Mouse (Mus musculus) kidney, postnatal 4 days (tissue): ENCODE data around the gene Ctnnd2.

ENCODE experiments used
- DNase-seq, 2 experiments: peaks; one replicate each; pipeline ENCODE4 v3.0.0; 2021; ENCODE audit warnings: mixed read lengths in 2 of 2

The Ctnnd2 gene

DNA sequence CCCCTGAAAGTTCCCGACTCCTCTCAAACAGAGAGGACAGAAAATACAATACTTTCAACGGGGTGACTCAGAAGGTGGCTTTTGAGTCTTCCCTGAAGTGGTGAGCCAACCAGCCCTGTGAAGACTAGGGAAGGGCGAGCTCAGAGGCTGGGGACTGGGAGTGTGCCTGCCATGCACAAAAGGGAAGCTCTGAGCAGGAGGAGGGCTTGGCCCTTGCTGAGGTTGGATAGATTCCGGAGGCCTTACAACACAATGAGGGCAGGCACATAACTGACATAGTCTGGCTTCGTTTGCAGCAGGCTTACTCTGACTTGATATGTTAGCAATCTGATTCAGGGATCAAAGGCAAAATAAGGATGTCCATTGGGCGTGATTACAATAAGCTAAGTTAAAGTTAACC, 477.6 kb downstream of the Ctnnd2 start:
- DNase-seq = no peak

DNA sequence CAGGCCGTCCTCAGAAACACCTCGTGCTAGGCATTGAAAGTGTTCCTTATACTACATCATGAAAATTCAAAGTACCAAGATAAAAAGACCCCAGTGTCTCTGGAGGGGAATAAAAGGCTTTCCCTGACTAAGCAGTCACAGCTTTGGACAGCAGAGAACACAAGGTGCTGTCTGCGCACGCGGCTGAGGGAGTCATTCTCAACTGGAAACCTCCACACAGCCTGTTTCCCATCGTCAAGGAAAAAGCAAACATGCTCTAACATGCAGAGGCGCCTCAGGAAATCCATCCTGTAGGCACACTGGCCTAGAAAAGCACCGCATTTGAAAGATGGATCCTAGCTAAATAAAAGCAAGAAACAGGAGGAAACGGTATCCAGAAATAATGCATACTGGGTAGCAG, 483.0 kb downstream of the Ctnnd2 start:
- no peak for DNase-seq

GRCm38 (mm10) chr15:30657588-30657987, 485.2 kb downstream of the Ctnnd2 start:
- DNase-seq = no peak

GRCm38 (mm10) chr15:30660539-30661149, 488.3 kb downstream of the Ctnnd2 start:
- no peak for DNase-seq

DNA sequence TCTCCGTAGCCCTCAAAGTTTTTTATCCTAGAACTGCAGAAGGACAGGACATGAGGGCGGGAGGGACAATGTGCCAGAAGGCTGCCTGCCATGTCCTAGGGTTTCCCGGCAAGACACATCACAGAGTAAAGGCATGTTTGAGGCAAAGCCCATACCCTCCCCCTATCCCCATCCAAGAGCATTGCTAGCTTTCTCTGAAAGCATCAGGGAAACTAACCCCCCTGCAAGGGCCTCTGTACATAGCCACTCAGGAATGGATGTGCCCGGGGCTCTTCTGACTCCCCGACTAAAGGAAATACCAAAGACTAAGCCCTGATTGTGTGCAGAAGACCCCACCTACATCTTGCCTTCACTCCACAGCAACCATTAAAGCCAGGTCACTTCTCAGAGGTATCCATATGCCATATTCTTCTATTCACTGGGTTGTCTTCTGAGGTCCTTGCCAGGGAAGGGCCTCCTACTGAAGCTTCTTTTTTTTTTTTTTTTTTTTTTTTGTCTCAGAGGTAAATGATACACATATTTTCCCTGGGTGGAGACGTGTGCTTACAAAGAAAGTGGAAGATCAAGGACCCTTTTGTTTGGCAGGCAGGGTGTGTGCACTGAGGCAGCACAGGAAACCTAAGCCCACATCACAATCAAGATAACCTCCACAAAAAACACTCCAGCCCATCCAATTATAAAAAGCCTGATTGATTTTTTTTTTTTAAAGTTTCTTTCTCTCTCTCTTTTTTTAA, 489.5 kb downstream of the Ctnnd2 start:
- no peak for DNase-seq

DNA sequence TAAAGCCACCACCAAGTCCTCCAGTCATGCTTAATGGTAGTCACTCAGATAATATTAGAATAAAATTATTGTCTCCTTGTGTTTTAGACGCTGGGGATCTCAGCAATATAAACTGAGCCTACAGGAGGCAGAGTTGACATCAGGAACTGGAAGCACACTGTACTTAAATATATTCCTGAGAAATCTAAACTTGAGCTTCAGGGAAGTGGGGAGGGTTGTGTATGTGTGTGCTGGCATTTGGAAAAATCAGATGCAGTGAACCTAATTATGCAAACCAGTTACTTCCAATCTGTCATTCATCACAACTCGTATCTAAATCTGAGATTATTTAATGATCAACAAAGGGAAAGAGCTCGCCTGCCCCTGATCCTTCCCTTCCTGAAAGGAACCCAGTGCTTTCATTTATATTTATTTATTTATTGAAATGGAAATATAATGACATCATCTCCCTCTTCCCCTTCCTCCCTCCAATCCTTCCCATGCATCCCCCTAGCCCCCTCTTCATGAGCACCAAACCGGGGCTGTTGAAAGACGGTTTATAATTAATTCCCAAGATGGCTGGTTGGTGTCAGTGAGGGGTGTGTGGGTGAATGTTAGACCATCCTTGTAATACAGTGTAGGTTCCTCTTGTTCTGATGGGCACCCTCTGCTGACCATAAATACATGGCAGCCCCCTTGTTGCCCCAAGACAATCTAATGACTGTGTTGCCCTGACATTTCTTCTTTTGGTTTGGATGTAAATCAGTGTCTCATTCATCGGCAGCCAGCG, 495.6 kb downstream of the Ctnnd2 start:
- no peak for DNase-seq

- no peak for DNase-seq
These were observed 509.5 kb downstream of the Ctnnd2 start for GRCm38 (mm10) chr15:30681939-30682338.

GRCm38 (mm10) chr15:30682360-30683119, 510.1 kb downstream of the Ctnnd2 start:
- no peak for DNase-seq

GRCm38 (mm10) chr15:30686206-30687101, 514.1 kb downstream of the Ctnnd2 start:
- DNase-seq = no peak

GRCm38 (mm10) chr15:30693754-30694205, 521.4 kb downstream of the Ctnnd2 start:
- no peak for DNase-seq

- no peak for DNase-seq
These were observed 521.9 kb downstream of the Ctnnd2 start for GRCm38 (mm10) chr15:30694286-30694685.

GRCm38 (mm10) chr15:30695859-30696258, 523.5 kb downstream of the Ctnnd2 start:
- no peak for DNase-seq

DNA sequence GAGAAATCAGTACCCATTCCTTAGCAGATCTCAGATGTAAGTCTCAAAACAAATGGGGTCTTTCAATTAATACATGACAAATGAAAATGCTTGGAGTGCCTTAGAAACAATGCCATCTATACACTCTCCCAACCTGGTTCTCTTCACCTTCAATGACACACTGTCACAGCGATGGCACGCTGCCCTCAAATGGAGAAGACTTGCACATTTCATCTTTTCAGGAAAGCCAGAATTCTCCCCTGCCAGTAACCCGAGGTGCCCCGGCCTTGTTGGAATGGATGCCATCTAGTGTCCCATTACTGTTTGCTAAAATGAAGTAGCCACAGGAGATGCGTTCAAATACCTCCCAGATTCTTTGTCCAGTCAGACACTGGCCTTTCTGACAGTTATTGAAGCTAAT, 525.0 kb downstream of the Ctnnd2 start:
- no peak for DNase-seq

DNA sequence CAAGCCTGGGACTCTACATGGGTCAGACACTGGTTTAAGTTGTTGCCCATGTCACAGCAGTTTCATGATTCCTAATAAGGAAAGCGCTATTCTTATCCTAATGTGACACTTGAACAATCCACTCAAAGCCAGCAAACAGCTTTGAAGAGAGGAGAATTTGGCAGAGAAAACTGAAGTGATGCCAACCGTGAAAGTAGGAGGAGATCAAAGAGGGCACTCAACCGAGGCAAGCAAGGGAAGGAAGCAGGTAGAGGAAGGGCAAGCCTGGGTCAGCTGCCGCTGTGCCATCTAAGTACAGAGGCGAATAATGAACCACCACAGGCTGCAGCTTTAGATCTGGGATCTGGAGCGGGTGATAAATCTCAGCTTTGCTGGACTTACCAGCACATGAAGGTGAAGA, 528.4 kb downstream of the Ctnnd2 start:
- peak; percentile 7 to 40 for DNase-seq

- no peak for DNase-seq
These were observed 529.2 kb downstream of the Ctnnd2 start for GRCm38 (mm10) chr15:30701592-30701991.

DNA sequence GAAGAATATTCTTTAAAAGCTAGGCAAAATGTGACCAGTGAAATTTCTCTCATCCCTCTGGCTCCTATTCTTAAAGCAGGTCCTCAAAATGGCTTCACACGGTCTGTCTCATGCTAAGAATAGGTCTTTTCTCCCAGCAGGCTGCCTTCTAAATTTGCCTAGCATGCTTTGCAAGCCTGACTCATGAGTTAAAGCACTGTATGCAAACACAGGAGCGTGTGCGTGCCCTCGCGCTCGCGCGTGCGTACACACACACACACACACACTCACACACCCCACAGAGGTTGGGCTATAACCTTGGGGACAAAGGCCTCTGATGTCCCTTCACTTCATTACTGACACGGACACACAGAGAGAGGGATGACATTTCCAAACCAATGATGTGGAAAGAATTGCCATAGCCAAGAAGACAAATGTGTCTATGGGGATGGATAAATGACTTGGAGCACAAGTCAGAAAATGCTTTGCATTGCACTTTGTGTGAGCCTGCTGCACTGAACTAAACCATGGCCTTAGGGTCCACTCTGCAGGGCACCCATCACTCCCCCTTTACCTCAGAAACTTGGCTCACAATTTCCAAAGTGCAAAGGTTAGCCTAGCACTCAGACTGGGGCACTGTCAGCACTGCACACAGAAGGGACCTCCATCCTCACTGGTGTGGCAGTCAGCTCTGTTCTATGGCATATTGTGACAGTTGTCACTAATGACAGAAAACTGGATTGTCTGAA, 536.8 kb downstream of the Ctnnd2 start:
- no peak for DNase-seq

DNA sequence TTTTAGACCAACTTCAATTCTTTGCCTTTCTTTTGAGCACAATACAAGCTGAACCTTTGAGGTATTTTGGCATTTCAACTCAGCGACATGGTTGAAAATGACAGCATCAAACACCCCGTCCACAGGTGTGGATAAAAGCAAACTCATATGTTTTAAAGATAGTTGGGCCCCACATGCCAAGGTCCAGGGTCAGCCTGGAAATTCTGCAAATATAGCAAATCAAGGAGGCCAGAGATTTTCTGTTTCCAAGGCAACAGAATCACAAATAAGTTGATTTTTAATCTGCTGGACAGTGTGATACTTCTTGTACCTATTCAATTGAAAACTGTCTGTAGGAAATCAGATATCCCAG, 537.3 kb downstream of the Ctnnd2 start:
- DNase-seq = no peak

DNA sequence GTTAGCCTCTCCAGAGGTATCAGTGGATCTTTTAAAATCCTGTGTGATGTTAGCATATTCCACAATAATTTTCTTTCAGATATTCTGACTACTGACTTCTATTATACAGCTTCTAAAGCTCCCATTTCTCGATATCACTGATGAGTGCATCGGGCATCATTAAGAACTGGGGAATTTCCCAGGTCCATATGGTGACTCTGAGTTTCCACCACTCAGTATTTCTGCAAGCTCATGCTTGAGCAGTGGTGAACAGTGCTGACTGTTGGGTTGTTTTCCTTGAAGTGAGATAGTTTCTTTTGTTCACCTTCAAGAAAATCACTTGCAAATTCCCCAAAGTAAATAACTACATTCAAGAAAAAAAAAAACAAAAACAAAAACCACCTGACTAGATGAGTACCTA, 542.4 kb downstream of the Ctnnd2 start:
- no peak for DNase-seq

DNA sequence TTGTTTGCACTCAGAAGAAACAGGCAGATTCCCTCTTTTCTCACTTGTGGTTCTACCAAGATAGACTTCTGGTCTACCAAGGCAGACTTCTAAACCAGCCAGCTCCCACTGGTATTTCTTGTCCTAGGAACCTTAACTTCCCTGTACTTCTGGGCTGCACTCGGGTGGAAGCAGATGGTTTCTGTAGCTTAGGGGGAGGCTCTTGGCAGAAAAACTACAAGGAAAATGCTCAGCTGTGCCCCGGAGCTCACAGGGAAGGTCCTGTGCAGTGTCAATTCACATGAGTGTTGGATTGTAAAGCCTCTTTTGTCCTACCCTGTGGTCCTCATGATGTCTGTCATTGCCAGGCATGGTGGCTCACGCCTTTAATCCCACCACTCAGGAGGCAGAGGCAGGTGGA, 546.4 kb downstream of the Ctnnd2 start:
- DNase-seq = no peak

GRCm38 (mm10) chr15:30719226-30719625, 546.8 kb downstream of the Ctnnd2 start:
- no peak for DNase-seq

DNA sequence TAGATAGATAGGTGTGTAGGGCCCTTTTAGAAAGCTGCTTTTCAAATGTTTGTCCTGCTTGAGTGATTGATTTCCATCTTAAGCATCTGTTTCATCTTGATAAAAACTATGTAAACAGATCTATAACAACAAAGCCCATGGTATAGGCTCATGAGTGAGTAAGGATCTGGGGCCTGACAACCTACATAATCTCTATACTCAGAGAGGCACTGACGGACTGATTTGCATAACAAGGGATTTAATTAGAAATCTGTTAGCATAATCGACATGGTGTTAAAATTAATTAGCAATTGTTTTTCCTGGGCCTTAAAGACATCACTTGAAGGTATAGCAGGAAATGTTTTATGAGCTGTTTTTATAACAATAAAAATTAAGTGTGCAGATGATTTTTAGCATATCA, 548.7 kb downstream of the Ctnnd2 start:
- DNase-seq = no peak
